Mouse (Mus musculus) cerebellum, postnatal 10 days (tissue): ENCODE results near the gene Ablim2.

Source experiments
- DNase-seq, 2 experiments: peaks; one replicate each; pipeline ENCODE4 v3.0.0; 2021; ENCODE audit warnings: mixed read lengths in 2 of 2

Ablim2 gene

GRCm38 (mm10) chr5:35920076-35920475 is 162.4 kb downstream of the Ablim2 start:
- DNase-seq = peak; percentile 46 to 64

- peak; percentile 47 to 58 for DNase-seq
Observed at GRCm38 (mm10) chr5:35920557-35920956, 162.9 kb downstream of the Ablim2 start.

- DNase-seq = no peak
Observed at GRCm38 (mm10) chr5:35921141-35921540, 163.5 kb downstream of the Ablim2 start.

- DNase-seq = peak; percentile 59 to 74
Observed at GRCm38 (mm10) chr5:35921595-35922254, 164.0 kb downstream of the Ablim2 start.

GRCm38 (mm10) chr5:35923448-35923847 is 165.8 kb downstream of the Ablim2 start:
- no peak for DNase-seq

- DNase-seq = peak; percentile 68 to 85
Observed at GRCm38 (mm10) chr5:35925171-35925634, 167.5 kb downstream of the Ablim2 start.

- DNase-seq = peak in 1 of 2 experiments; percentile 66
Observed at GRCm38 (mm10) chr5:35926511-35926910, 168.8 kb downstream of the Ablim2 start.

- DNase-seq = no peak
Observed at GRCm38 (mm10) chr5:35931296-35931695, 173.6 kb downstream of the Ablim2 start.

GRCm38 (mm10) chr5:35933059-35933458 is 175.4 kb downstream of the Ablim2 start:
- no peak for DNase-seq
